Mouse (Mus musculus): ENCODE data around the gene Cd248.
A peak's percentile ranks its signal among the peaks of the same experiment; 100 is the strongest.

Cd248 gene

DNA sequence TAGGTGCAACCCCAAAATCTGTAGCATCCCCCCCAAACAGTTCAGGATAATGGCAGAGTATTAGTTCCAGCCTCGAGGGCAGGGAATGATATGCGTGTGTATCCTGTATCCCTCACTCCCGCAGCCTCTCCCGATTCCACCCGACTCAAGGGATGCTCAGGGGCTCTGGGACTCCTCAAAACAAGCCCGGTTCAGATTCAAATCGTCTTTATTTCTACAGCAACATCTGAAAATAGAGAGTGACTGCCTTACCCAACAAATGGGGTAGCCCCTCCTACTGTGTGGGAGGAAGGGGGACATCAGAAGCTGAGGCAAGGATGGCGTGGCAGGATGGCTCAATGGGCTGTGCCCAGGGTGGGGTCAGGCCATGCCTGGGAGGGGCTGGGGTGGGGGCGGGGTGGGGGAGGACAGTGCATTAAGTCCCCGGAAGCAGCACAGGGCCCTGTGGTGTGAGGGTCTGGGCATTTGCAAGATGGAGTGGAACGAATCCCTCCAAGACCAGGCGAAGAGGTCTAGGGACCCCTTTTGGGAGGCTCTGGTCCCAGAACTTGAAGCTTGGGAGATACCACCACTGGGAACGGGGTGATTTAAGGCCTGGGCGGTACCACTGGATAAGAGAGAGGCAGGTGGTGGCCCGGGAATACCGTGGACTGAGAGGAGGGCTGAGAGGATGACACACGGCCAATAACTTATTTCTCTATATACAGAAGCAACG is 39.8 kb downstream of the Cd248 start:
- no peak for DNase-seq (ENCODE audit: low spot score in 2 of 2)

- no peak for DNase-seq (ENCODE audit: low spot score in 2 of 2)
Measured at GRCm38 (mm10) chr19:5108271-5108575, 40.3 kb downstream of the Cd248 start.

DNA sequence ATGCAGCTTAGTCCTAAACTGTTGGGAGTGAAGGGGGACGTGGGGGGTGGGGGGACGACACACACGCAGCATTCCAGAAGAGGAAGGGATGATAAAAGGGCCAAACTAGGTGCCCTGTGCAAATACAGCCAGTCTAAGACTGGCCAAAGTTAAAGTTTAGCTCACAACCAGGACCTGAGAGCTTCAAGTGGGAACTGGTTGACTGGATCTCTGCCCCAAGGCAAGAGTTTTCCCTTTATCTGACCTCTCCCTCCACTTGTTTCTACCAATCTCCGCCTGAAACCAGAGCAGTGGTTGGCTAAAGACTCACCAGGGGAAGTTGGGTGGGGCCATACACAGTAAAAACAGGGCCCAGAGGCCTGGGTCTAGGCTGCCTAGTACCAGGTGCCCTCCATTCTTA is 40.8 kb downstream of the Cd248 start:
- no peak for DNase-seq (ENCODE audit: low spot score in 2 of 2)

- peak in 1 of 2 experiments; percentile 46 for DNase-seq (ENCODE audit: low spot score in 2 of 2)
Measured at GRCm38 (mm10) chr19:5109659-5110453, 42.0 kb downstream of the Cd248 start.

- DNase-seq (ENCODE audit: low spot score in 2 of 2): no peak
Measured at GRCm38 (mm10) chr19:5113783-5114182, 45.9 kb downstream of the Cd248 start.

GRCm38 (mm10) chr19:5117494-5118383 is 49.9 kb downstream of the Cd248 start:
- peak; percentile 61 to 76 for DNase-seq (ENCODE audit: low spot score in 2 of 2)

DNA sequence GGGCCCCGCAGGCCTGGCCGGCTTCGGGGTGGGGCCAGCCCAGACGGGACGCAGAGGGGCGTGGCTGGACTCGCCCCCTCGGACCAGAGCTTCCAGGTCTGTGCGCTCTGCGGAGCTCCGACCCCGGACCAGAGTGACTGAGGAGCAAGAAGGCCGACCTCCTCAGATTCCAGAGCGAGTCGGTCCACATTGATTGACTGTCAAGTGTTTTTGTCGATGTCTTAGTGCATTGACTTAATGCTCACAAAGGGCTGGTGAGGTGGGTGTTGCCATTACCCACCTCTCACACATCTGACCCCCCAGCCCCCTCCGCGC is 50.5 kb downstream of the Cd248 start, which contains the start of gene Klc2:
TSS of gene Klc2 (minus strand) at position 177 of the 315 bp plus-strand sequence.
- DNase-seq (ENCODE audit: low spot score in 2 of 2): no peak

Measured in thymus, postnatal 10 days (tissue).